Mouse (Mus musculus) forebrain, postnatal 0 days (tissue): ENCODE data around the gene Gm14327. TPM values are rescaled to one million over a fixed set of nuclear protein-coding genes. Genes with fewer than 3 reads are reported as not detected.
"Not testable (repeated sequence)": the region's sequence is repeated elsewhere in the genome, so short reads cannot be mapped to it uniquely, and the experiment has no call there.

Experiments used
- ATAC-seq: fragments of 200-750 bp; cut with Nextera tagmentation; 2 replicates; pipeline ENCODE4 v1.8.0; 2017; ENCODE audit warnings: mild to moderate bottlenecking, moderate library complexity
- DNase-seq: peaks from one replicate; pipeline ENCODE4 v3.0.0-alpha.2; 2015
- H3K27ac ChIP-seq: fragments of 300-500 bp; sonication (generic); 2 replicates; pipeline ENCODE4 v1.5.1; 2014; ENCODE audit warnings: low read depth, mild to moderate bottlenecking, antibody characterized with exemption, low read length, moderate library complexity, mixed read lengths
- H3K27me3 ChIP-seq: fragments of 300-500 bp; sonication (generic); 2 replicates; pipeline ENCODE4 v1.6.1; 2014; ENCODE audit warnings: mild to moderate bottlenecking, low read length, mixed read lengths; ENCODE audit not compliant: insufficient read depth
- H3K36me3 ChIP-seq: fragments of 300-500 bp; sonication (generic); 2 replicates; pipeline ENCODE4 v1.6.1; 2014; ENCODE audit warnings: mild to moderate bottlenecking, moderate library complexity; ENCODE audit not compliant: insufficient read depth
- H3K4me1 ChIP-seq: fragments of 300-500 bp; sonication (generic); 2 replicates; pipeline ENCODE4 v1.6.1; 2014; ENCODE audit warnings: antibody characterized with exemption; ENCODE audit not compliant: insufficient read depth
- H3K4me2 ChIP-seq: fragments of 300-500 bp; sonication (generic); 2 replicates; pipeline ENCODE4 v1.6.1; 2014; ENCODE audit warnings: low read depth, mild to moderate bottlenecking, moderate library complexity
- H3K4me3 ChIP-seq: fragments of 300-500 bp; sonication (generic); 2 replicates; pipeline ENCODE4 v1.5.1; 2014; ENCODE audit warnings: low read depth, low read length, mixed read lengths
- H3K9ac ChIP-seq: fragments of 300-500 bp; sonication (generic); 2 replicates; pipeline ENCODE4 v1.6.1; 2014; ENCODE audit warnings: mild to moderate bottlenecking
- H3K9me3 ChIP-seq: fragments of 300-500 bp; sonication (generic); 2 replicates; pipeline ENCODE4 v1.6.1; 2016; ENCODE audit warnings: low read length
- WGBS: fragments of 180-500 bp; shearing (Covaris S2); extraction: QIAGEN DNeasy Blood & Tissue Kit; methylation state at CpG from one replicate; pipeline ENCODE4 v1.1.7; 2014; 5-methylcytosine and 5-hydroxymethylcytosine counted together
- polyA plus RNA-seq: library from polyadenylated mRNA; unstranded; fragments of >200 nt; fragmentation: Nextera tagmentation; extraction: Ambion mirVana; gene quantifications from 2 replicates; pipeline ENCODE4 v1.2.1, GENCODE M21; 2015
- total RNA-seq: library from RNA; depleted of rRNA; stranded (reverse); fragments of >200 nt; gene quantifications from 2 replicates; pipeline ENCODE4 v1.2.3, GENCODE M21; 2014; rRNA removed

The Gm14327 gene
- 2.2 and 3.0 TPM in 2 replicates for total RNA-seq
- 3.8 and 4.9 TPM in 2 replicates for polyA plus RNA-seq

- H3K9me3 ChIP-seq, H3K27ac ChIP-seq, H3K4me2 ChIP-seq, H3K4me1 ChIP-seq, H3K36me3 ChIP-seq, DNase-seq, H3K27me3 ChIP-seq, ATAC-seq, H3K4me3 ChIP-seq, H3K9ac ChIP-seq: not testable (repeated sequence)
- 65% methylated on average over 9 of the region's 13 CpGs for WGBS
Observed at GRCm38 (mm10) chr2:177897046-177897578, at the start of gene Gm14327. TSS of gene Gm14327 (plus strand) at chr2:177897096.

- not testable (repeated sequence) for H3K27me3 ChIP-seq, H3K4me1 ChIP-seq, H3K4me2 ChIP-seq, H3K9me3 ChIP-seq, H3K27ac ChIP-seq, H3K36me3 ChIP-seq, DNase-seq, ATAC-seq, H3K4me3 ChIP-seq, H3K9ac ChIP-seq
- WGBS: 97% methylated on average over 2 of the region's 2 CpGs
Observed at GRCm38 (mm10) chr2:177862254-177862653, 34.6 kb upstream of the Gm14327 start.

GRCm38 (mm10) chr2:177887743-177888142 is 9.2 kb upstream of the Gm14327 start:
- not testable (repeated sequence) for DNase-seq, H3K27me3 ChIP-seq, H3K4me2 ChIP-seq, H3K36me3 ChIP-seq, H3K4me3 ChIP-seq, H3K9me3 ChIP-seq, ATAC-seq, H3K9ac ChIP-seq, H3K27ac ChIP-seq, H3K4me1 ChIP-seq
- WGBS: 91% methylated on average over 14 of the region's 14 CpGs

- not testable (repeated sequence) for ATAC-seq, H3K4me3 ChIP-seq, H3K4me1 ChIP-seq, H3K9me3 ChIP-seq, H3K27me3 ChIP-seq, H3K4me2 ChIP-seq, H3K9ac ChIP-seq, DNase-seq, H3K36me3 ChIP-seq, H3K27ac ChIP-seq
- 79% methylated on average over 2 of the region's 3 CpGs for WGBS
Observed at GRCm38 (mm10) chr2:177898171-177898570, 1.3 kb downstream of the Gm14327 start.

- not testable (repeated sequence) for DNase-seq, H3K36me3 ChIP-seq
- 100% methylated on average over 1 of the region's 12 CpGs for WGBS
Observed at GRCm38 (mm10) chr2:177903276-177903675, 6.4 kb downstream of the Gm14327 start.

GRCm38 (mm10) chr2:177925563-177926103 is 28.7 kb downstream of the Gm14327 start, which contains the start of gene Zfp972:
TSS of gene Zfp972 (minus strand) at chr2:177925613.
- not testable (repeated sequence) for H3K27ac ChIP-seq, ATAC-seq, H3K36me3 ChIP-seq, H3K4me2 ChIP-seq, H3K27me3 ChIP-seq, H3K9ac ChIP-seq, H3K9me3 ChIP-seq, H3K4me1 ChIP-seq, H3K4me3 ChIP-seq, DNase-seq
- 70% methylated on average over 3 of the region's 5 CpGs for WGBS

More at GRCm38 (mm10) chr2:177903276-177903675, 6.4 kb downstream of the Gm14327 start:
- not testable (repeated sequence) for H3K9me3 ChIP-seq, H3K9ac ChIP-seq, H3K4me1 ChIP-seq, H3K4me3 ChIP-seq, H3K4me2 ChIP-seq, ATAC-seq, H3K27me3 ChIP-seq, H3K27ac ChIP-seq

Other genes starting within 250 kb of the Gm14327 start
- 4.4 and 8.2 TPM in 2 replicates for gene Gm14322, start 137.8 kb upstream of the Gm14327 start, total RNA-seq
- gene Gm14322, start 137.8 kb upstream of the Gm14327 start, polyA plus RNA-seq: 5.0 and 5.5 TPM in 2 replicates
- 79.0 and 144 TPM in 2 replicates for gene Gm14325, start 56.8 kb upstream of the Gm14327 start, total RNA-seq
- 35.7 and 39.2 TPM in 2 replicates for gene Gm14325, start 56.8 kb upstream of the Gm14327 start, polyA plus RNA-seq
- not detected in 2 replicates for gene Zfp972, start 28.5 kb downstream of the Gm14327 start, total RNA-seq
- gene Zfp972, start 28.5 kb downstream of the Gm14327 start, polyA plus RNA-seq: 0.30 TPM in 1 of 2 replicates, not detected in the other
- gene Gm14326, start 60.2 kb downstream of the Gm14327 start, total RNA-seq: 16.8 and 20.2 TPM in 2 replicates
- gene Gm14326, start 60.2 kb downstream of the Gm14327 start, polyA plus RNA-seq: 17.8 and 18.2 TPM in 2 replicates
- gene Zfp971, start 126.2 kb downstream of the Gm14327 start, total RNA-seq: 10.0 and 12.8 TPM in 2 replicates
- 9.4 and 10.8 TPM in 2 replicates for gene Zfp971, start 126.2 kb downstream of the Gm14327 start, polyA plus RNA-seq
- gene Zfp931, start 181.4 kb downstream of the Gm14327 start, total RNA-seq: 12.6 and 16.0 TPM in 2 replicates
- 10.9 and 13.1 TPM in 2 replicates for gene Zfp931, start 181.4 kb downstream of the Gm14327 start, polyA plus RNA-seq
- 152 and 170 TPM in 2 replicates for gene Phactr3, start 221.9 kb downstream of the Gm14327 start, total RNA-seq
- gene Phactr3, start 221.9 kb downstream of the Gm14327 start, polyA plus RNA-seq: 97.8 and 98.2 TPM in 2 replicates